Mouse (Mus musculus): Measurements from ENCODE around the gene Pard3b.

DNA sequence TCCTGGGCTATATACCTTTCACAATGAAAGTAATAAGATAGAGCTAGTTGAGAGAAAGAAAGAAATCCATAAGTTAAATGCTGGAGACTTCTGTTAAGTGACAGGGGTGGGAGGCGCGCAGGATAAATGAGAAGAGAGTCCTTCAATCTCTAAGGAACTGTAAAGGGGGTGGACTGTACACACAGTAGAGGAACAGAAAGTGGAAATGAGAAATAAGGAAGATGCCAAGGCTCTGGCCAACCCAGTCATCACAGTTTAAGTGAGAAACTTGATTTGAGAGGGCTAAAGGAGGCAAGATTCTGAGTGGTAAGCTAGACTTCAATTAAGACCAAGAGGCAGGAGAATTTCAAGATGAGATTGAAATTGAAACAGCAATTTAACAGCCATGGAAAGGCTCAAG is 645.0 kb downstream of the Pard3b start:
- TF ChIP-seq CTCF (IDR thresholded peaks at IDR 0.05), result no peak
- no peak for TF ChIP-seq POLR2A (IDR thresholded peaks at IDR 0.05; ENCODE audit: insufficient read depth, low read depth, low read length)
- TF ChIP-seq EP300 (IDR thresholded peaks at IDR 0.05; ENCODE audit: insufficient read depth, low read depth, low read length), result no peak
